Mouse (Mus musculus): ENCODE results near the gene Mapk9. TPM values are rescaled to one million over a fixed set of nuclear protein-coding genes. Genes with fewer than 3 reads are reported as not detected.
"Not testable (repeated sequence)": the region's sequence is repeated elsewhere in the genome, so short reads cannot be mapped to it uniquely, and the experiment has no call there.

Mapk9 gene
- polyA plus RNA-seq, 2 experiments: 34.7 to 39.4 TPM

DNA sequence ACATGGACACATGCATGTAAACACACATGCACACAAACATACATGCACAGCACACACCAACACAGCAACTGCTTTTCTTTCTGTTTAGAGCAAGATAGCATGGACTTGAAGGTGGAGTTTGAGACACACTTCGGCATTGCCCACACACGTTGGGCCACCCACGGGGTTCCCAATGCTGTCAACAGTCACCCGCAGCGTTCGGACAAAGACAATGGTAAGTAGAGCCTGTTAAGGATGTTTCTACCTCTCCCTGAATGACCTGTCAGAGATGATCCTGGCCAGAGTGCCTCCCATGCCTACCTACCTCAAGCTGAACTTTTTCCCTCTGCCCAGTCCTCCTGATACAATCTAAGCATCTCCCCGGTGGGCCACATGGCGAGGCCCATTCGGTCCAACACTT, 37.6 kb upstream of the Mapk9 start:
- peaks cover 52% of the 10 kb centered on the region for H3K36me3 ChIP-seq (ENCODE audit: control insufficient read depth, insufficient read depth, low read length)
- H3K9ac ChIP-seq (ENCODE audit: low read depth, low read length, severe bottlenecking): no peak overlapping the region
- ATAC-seq (ENCODE audit: low FRiP score, low read depth) (no peak), DNase-seq (ENCODE audit: low spot score) (no peak)
- 91% methylated on average over 9 of the region's 9 CpGs for WGBS
- no peak for TF ChIP-seq POLR2A (IDR thresholded peaks at IDR 0.05; ENCODE audit: borderline replicate concordance, extremely low read depth, insufficient read depth, insufficient read length)
- no peaks in the 10 kb centered on the region for H3K27me3 ChIP-seq (ENCODE audit: control insufficient read depth, insufficient read depth, low read length)
- H3K4me1 ChIP-seq (ENCODE audit: control insufficient read depth, insufficient read depth, low read length): no peaks in the 10 kb centered on the region
- no peak overlapping the region for H3K4me2 ChIP-seq (replicated peaks; ENCODE audit: low read depth, low read length, severe bottlenecking)
- no peak overlapping the region for H3K4me3 ChIP-seq (replicated peaks; ENCODE audit: low read length)
- no peak overlapping the region for H3K27ac ChIP-seq (replicated peaks; ENCODE audit: low read depth, low read length)
- H3K9me3 ChIP-seq (ENCODE audit: control insufficient read depth, low read length): no peaks in the 10 kb centered on the region

DNA sequence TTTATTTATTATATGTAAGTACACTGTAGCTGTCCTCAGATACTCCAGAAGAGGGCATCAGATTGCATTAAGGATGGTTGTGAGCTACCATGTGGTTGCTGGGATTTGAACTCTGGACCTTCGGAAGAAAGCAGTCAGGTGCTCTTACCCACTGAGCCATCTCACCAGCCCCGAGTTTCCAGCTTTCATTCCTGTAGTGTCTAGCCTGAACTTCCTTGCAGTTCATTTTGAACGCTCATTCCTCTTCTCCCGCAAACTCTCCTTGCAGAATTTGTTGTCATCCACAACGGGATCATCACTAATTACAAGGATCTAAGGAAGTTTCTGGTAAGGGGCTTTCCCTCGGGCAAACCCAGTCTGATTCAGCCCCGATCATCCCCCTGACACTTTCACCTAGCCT, 35.9 kb upstream of the Mapk9 start:
- H3K9ac ChIP-seq (ENCODE audit: low read depth, low read length, severe bottlenecking); DNase-seq (ENCODE audit: low spot score); H3K4me3 ChIP-seq (replicated peaks; ENCODE audit: low read length); H3K4me1 ChIP-seq (ENCODE audit: control insufficient read depth, insufficient read depth, low read length); H3K9me3 ChIP-seq (ENCODE audit: control insufficient read depth, low read length); H3K27ac ChIP-seq (replicated peaks; ENCODE audit: low read depth, low read length); H3K27me3 ChIP-seq (ENCODE audit: control insufficient read depth, insufficient read depth, low read length); H3K4me2 ChIP-seq (replicated peaks; ENCODE audit: low read depth, low read length, severe bottlenecking); ATAC-seq (ENCODE audit: low FRiP score, low read depth): not testable (repeated sequence)
- H3K36me3 ChIP-seq (ENCODE audit: control insufficient read depth, insufficient read depth, low read length): peaks cover 66% of the 10 kb centered on the region
- WGBS: 85% methylated on average over 7 of the region's 7 CpGs

DNA sequence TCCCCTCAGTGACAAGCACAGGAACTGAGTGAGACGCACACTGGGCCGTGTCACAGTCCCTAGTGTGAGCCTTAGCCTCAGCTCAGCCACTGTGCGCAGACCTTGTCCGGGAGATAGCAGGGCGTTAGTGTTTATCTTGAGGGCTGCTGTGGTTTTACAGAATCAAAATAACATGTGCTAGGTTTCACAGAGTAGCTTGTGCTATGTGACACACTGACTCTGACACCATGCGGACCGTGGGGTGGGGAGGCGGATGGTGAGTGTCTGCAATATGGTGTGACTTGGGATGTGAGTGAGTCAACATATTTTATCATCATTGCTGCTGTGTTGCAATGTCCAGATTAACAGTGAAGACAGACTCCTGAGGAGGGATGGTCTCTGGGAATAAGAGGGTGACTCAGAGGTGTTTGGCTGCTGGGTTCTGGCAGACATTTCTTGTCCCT, 35.4 kb upstream of the Mapk9 start:
- H3K4me3 ChIP-seq (replicated peaks; ENCODE audit: low read length): no peak overlapping the region
- H3K4me2 ChIP-seq (replicated peaks; ENCODE audit: low read depth, low read length, severe bottlenecking): no peak overlapping the region
- H3K27ac ChIP-seq (replicated peaks; ENCODE audit: low read depth, low read length): no peak overlapping the region
- no peak for TF ChIP-seq POLR2A (IDR thresholded peaks at IDR 0.05; ENCODE audit: borderline replicate concordance, extremely low read depth, insufficient read depth, insufficient read length)
- no peaks in the 10 kb centered on the region for H3K9me3 ChIP-seq (ENCODE audit: control insufficient read depth, low read length)
- no peak overlapping the region for H3K9ac ChIP-seq (ENCODE audit: low read depth, low read length, severe bottlenecking)
- no peak for DNase-seq (ENCODE audit: low spot score)
- ATAC-seq (ENCODE audit: low FRiP score, low read depth): no peak
- WGBS: 95% methylated on average over 8 of the region's 8 CpGs
- H3K36me3 ChIP-seq (ENCODE audit: control insufficient read depth, insufficient read depth, low read length): peaks cover 66% of the 10 kb centered on the region
- no peaks in the 10 kb centered on the region for H3K27me3 ChIP-seq (ENCODE audit: control insufficient read depth, insufficient read depth, low read length)
- H3K4me1 ChIP-seq (ENCODE audit: control insufficient read depth, insufficient read depth, low read length): no peaks in the 10 kb centered on the region

DNA sequence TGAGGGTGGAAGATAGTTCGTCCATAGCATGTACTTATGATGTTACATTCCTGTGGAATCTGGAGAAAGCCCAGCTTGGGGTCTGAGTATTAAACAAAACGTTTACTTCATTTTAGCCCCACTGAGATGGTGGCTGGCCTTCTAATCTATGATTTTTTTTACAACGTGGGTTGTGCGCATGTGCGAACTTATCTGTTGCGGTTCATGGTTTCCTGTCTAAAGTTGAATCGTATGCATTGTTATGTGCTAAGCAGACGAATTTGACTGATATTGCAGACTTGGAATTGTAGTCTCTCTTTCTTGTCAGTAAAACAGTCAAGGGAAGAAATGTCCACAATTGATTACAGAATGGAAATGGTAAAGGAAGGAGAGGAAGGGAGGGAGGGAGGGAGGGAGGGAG, 34.7 kb upstream of the Mapk9 start:
- H3K9me3 ChIP-seq (ENCODE audit: control insufficient read depth, low read length): no peaks in the 10 kb centered on the region
- 87% methylated on average over 8 of the region's 8 CpGs for WGBS
- DNase-seq (ENCODE audit: low spot score): no peak
- no peak overlapping the region for H3K27ac ChIP-seq (replicated peaks; ENCODE audit: low read depth, low read length)
- no peaks in the 10 kb centered on the region for H3K4me1 ChIP-seq (ENCODE audit: control insufficient read depth, insufficient read depth, low read length)
- no peak for ATAC-seq (ENCODE audit: low FRiP score, low read depth)
- H3K4me2 ChIP-seq (replicated peaks; ENCODE audit: low read depth, low read length, severe bottlenecking): no peak overlapping the region
- peaks cover 69% of the 10 kb centered on the region for H3K36me3 ChIP-seq (ENCODE audit: control insufficient read depth, insufficient read depth, low read length)
- TF ChIP-seq POLR2A (IDR thresholded peaks at IDR 0.05; ENCODE audit: borderline replicate concordance, extremely low read depth, insufficient read depth, insufficient read length): no peak
- no peak overlapping the region for H3K4me3 ChIP-seq (replicated peaks; ENCODE audit: low read length)
- H3K27me3 ChIP-seq (ENCODE audit: control insufficient read depth, insufficient read depth, low read length): no peaks in the 10 kb centered on the region
- H3K9ac ChIP-seq (ENCODE audit: low read depth, low read length, severe bottlenecking): no peak overlapping the region

DNA sequence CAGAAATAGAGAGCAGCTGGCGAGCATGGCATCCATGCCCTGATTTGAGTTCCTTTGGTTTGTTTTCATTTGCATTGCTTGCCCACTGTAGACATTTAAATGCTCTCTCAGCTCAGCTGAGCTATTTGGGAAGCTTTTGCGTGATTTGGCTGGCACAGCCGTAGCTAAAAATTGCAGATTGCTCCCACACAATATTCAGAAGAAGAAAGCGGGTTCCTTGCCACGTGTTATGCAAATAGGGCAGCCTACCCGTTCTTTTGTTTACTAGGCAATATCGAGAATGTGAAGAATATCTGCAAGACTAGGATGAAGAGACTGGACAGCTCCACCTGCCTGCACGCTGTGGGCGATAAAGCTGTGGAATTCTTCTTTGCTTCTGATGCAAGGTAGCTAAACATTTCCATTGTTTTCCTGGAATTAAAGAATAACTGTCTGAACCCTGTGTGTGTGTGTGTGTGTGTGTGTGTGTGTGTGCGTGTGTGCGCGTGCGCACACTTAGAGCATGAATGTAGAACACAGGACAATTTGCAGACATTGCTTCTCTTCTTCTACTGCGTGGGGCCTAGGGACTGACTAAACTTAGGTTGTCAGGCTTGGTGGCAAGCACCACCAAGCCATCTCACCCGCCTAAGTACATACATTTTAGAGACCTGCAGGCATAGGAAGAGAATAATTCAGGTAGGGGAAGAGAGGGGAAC, 27.5 kb upstream of the Mapk9 start:
- Histone ChIP-seq H3K36me3 (ENCODE audit: control insufficient read depth, insufficient read depth, low read length) (peaks cover 75% of the 10 kb centered on the region), H3K9me3 (ENCODE audit: control insufficient read depth, low read length) (no peaks in the 10 kb centered on the region), H3K4me3 (replicated peaks; ENCODE audit: low read length) (no peak overlapping the region), H3K27me3 (ENCODE audit: control insufficient read depth, insufficient read depth, low read length) (no peaks in the 10 kb centered on the region), H3K4me1 (ENCODE audit: control insufficient read depth, insufficient read depth, low read length) (no peaks in the 10 kb centered on the region), H3K9ac (ENCODE audit: low read depth, low read length, severe bottlenecking) (no peak overlapping the region), H3K4me2 (replicated peaks; ENCODE audit: low read depth, low read length, severe bottlenecking) (no peak overlapping the region), H3K27ac (replicated peaks; ENCODE audit: low read depth, low read length) (no peak overlapping the region)
- WGBS: 94% methylated on average over 15 of the region's 15 CpGs
- DNase-seq (ENCODE audit: low spot score): no peak
- TF ChIP-seq POLR2A (IDR thresholded peaks at IDR 0.05; ENCODE audit: borderline replicate concordance, extremely low read depth, insufficient read depth, insufficient read length): no peak
- ATAC-seq (ENCODE audit: low FRiP score, low read depth): no peak

DNA sequence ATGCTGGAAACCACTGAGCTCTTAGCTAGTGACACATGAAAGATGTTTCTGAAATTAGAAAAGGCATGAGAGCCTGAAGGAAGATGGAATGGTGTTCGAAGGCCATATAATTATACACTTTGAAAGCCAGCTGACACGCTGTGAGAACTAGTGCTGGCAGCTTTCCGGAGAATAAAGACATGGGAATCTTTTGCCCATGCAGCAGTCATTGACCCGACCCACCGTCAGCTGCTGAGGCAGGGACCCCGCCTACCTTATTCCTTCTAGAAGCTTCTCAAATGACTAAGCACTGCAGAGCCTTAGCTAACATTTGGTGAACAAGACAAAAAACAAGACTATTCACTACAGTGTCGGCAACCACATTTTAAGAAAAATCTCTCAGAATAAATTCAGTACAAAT, 26.9 kb upstream of the Mapk9 start:
- WGBS: 88% methylated on average over 7 of the region's 7 CpGs
- DNase-seq (ENCODE audit: low spot score): no peak
- H3K36me3 ChIP-seq (ENCODE audit: control insufficient read depth, insufficient read depth, low read length): peaks cover 74% of the 10 kb centered on the region

More for the DNA sequence above, 26.9 kb upstream of the Mapk9 start:
- no peak for TF ChIP-seq POLR2A (IDR thresholded peaks at IDR 0.05; ENCODE audit: borderline replicate concordance, extremely low read depth, insufficient read depth, insufficient read length)
- no peak overlapping the region for H3K27ac ChIP-seq (replicated peaks; ENCODE audit: low read depth, low read length)
- no peaks in the 10 kb centered on the region for H3K27me3 ChIP-seq (ENCODE audit: control insufficient read depth, insufficient read depth, low read length)
- no peak for ATAC-seq (ENCODE audit: low FRiP score, low read depth)
- no peak overlapping the region for H3K4me2 ChIP-seq (replicated peaks; ENCODE audit: low read depth, low read length, severe bottlenecking)
- no peaks in the 10 kb centered on the region for H3K9me3 ChIP-seq (ENCODE audit: control insufficient read depth, low read length)
- no peak overlapping the region for H3K4me3 ChIP-seq (replicated peaks; ENCODE audit: low read length)
- H3K4me1 ChIP-seq (ENCODE audit: control insufficient read depth, insufficient read depth, low read length): no peaks in the 10 kb centered on the region
- no peak overlapping the region for H3K9ac ChIP-seq (ENCODE audit: low read depth, low read length, severe bottlenecking)

All from limb, embryonic 14.5 days (tissue).